Mouse (Mus musculus) olfactory bulb, adult 2 months (tissue): ENCODE results near the gene Cnnm1.

Experiments used
- CTCF ChIP-seq: fragments of 200-500 bp; IDR thresholded peaks from 2 replicates; pipeline ENCODE4 v1.5.1; 2012; ENCODE audit warnings: low read depth, mild to moderate bottlenecking, low read length, moderate library complexity; ENCODE audit not compliant: insufficient read depth
- POLR2A ChIP-seq: fragments of 200-500 bp; IDR thresholded peaks from 2 replicates; pipeline ENCODE4 v1.6.1; 2012; ENCODE audit warnings: mild to moderate bottlenecking, low read depth, low read length, moderate library complexity; ENCODE audit not compliant: insufficient read depth

- TF ChIP-seq POLR2A (no peak), CTCF (no peak)
Measured at GRCm38 (mm10) chr19:43515668-43516396, 75.6 kb downstream of the Cnnm1 start.
